Mouse (Mus musculus) liver, postnatal 0 days (tissue): ENCODE results near the gene Dek.

Experiments
- CTCF ChIP-seq: sonication (generic); IDR thresholded peaks from 2 replicates; pipeline ENCODE4 v1.5.1; 2016; ENCODE audit warnings: antibody characterized with exemption, low read depth
- EP300 ChIP-seq: IDR thresholded peaks from 2 replicates; pipeline ENCODE4 v1.6.1; 2016; ENCODE audit warnings: antibody characterized with exemption, low read depth, mild to moderate bottlenecking

DNA sequence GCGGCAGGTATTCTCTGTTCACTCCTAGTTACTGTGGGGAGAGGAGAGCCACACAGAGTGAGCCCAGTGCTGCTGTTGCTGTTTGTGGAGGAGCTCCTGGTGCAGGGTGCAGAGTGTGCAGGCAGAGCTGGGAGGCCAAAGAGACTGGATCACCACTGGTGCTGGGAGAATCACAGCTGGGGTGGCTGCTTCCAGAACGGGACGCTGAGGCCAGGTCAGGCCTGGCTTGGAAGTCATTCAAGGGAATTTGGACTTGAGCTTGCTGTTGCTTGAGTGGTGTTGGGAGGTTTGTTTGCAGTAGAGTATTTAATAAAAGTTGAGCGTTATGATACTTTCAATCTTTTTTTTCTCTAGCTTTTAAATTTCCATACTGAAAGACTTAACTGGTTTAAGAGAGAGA is 58.0 kb downstream of the Dek start:
- TF ChIP-seq CTCF (no peak), EP300 (no peak)
